Mouse (Mus musculus) frontal cortex, postnatal 10 days (tissue): Measurements from ENCODE around the gene Rora.
A peak's percentile ranks its signal among the peaks of the same experiment; 100 is the strongest.

Source experiments
- DNase-seq, 2 experiments: peaks; one replicate each; pipeline ENCODE4 v3.0.0; 2022; ENCODE audit warnings: low spot score in 2 of 2, mixed read lengths in 1 of 2

Rora gene

GRCm38 (mm10) chr9:68653211-68654038 lies at the start of gene Rora:
Rora (plus strand) TSS chr9:68653786.
- peak; percentile 59 to 64 for DNase-seq

- no peak for DNase-seq
Measured at GRCm38 (mm10) chr9:68614006-68614405, 39.6 kb upstream of the Rora start.

GRCm38 (mm10) chr9:68617116-68617515 lies 36.5 kb upstream of the Rora start:
- DNase-seq = no peak

GRCm38 (mm10) chr9:68620036-68620435 lies 33.5 kb upstream of the Rora start:
- no peak for DNase-seq

DNA sequence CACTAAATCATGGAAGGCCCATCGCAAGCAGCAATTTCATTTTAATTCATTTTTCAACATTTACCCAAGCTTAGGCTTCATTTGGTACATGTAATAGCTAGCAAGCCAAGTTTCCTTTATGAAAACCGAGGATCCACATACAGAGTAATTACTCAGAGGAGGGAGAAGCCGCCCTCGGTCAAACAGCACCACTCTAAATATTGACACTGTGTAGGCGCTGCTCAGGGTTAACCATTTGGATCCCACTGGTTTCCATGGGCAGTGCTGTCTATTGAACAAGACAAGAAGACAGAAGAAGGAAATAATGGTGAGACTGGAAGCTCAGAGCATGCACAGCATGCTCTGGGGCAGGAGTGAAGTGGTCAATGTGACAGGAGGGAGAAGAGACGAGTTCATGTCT lies 33.1 kb upstream of the Rora start:
- DNase-seq = no peak

DNA sequence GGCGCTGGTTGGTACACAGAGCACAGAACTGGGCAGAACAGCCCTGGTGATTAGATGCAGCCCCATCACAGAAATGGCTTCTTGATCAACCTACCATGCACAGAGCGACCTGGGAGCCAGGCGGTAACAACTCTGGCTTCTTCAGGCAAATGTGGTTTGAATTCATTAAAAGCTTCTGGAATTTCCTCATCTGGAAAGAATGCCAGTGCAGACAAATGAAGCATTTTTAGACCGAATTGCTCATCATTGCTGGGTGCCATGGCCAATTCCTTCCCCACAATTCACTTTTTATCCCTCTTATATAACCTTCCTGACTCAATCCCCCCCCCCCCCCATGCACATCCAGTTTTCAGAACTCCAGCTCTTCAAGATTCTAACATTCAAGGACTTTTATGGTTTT lies 28.6 kb upstream of the Rora start:
- DNase-seq = no peak

- DNase-seq = no peak
Measured at GRCm38 (mm10) chr9:68637301-68637700, 16.3 kb upstream of the Rora start.

- no peak for DNase-seq
Measured at GRCm38 (mm10) chr9:68641123-68641522, 12.5 kb upstream of the Rora start.

- no peak for DNase-seq
Measured at GRCm38 (mm10) chr9:68648061-68648460, 5.5 kb upstream of the Rora start.

DNA sequence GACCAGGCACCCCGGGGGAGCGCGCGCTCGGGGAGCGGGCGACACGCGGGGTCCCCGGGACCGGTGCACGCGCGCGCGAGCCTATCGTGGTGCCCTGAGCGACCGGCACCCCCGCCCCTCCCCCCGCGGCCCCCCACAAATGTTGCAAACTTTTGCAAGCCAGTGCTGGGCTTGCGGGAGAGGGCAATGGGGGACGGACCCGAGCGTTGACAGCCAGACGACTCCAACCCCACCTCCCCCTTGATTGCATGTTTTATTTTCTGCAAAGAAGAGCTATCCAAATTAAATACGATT lies 400 bp downstream of the Rora start:
- no peak for DNase-seq

- DNase-seq = peak; percentile 25 to 38
Measured at GRCm38 (mm10) chr9:68654333-68655017, 889 bp downstream of the Rora start.

DNA sequence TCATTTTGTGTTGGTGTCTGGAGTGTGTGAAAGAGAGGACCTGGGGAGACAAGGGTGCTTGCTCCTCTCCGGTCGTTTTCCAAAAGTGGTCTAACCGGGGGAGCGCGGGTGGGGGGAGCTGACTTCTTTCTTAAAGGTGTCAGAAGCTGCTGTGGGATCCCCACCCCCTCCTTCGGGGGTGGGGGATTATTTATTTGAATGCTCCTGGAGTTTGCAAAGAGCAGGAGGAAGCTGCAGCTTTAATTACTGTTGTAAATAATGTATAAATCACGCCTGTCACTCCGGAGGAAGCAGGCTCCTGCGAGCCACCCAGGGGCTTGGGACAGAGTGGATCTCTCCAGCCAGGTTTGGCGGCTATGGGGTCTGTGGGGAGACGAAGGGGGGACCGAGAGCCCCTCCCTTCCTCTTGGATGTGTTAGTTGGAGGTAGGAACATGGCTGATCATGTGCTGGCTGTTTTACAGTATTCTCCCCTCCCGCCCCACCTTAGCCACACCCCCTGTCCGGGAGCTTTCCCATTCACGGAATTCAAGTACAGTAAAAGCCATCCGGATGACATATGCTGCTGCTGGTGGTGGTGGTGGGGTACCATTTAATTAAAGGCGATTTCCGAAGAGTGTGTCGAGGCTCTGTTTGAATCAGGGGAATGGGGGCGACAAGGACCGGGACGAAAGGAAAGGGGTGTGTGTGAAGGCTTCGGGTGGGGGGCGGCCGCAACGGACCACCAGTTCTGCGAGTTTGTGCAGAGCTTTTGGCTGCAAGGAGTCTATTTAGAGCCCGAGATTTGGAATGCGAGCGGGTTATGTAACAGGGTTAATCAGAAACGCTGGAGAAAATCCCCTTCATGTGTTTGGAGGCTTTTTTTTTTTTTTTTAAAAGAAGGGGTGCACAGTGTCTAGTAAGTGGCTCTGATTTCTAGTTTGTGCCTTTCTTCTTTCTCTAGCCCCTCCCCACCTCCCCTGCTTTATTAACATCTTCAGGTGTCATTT lies 1.7 kb downstream of the Rora start:
- DNase-seq = peak; percentile 14 to 28

DNA sequence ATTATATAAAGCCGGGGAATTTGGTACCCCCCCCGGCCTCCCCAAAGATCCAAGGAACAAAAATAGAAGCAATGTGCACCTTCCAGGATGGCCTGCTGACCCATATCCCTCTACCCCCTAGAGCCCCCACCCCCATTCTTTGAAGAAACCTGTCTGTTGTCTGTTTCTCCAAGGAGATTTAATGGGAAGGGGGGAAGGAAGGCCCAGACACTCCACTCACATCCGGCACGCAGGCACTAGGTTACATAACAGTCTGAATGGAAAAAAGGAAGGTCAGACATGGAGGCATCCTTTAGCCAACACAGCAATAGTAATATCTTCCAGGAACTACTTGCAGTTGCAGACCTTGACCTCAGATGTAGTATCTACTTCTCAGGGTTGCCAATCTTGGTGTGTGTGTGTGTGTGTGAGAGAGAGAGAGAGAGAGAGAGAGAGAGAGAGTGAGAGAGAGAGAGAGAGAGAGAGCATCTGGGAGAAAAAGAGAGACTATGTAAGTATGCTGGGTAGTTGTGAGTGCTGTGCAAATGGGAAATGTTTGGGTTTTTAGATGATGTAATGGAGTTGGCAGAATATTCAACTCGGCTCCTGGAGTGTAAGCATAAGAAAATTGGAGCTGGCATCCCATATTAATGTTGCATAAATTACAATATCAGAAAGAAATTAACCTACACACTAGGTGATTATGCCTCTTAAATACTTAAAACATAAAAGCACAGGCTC lies 2.6 kb downstream of the Rora start:
- DNase-seq = no peak

GRCm38 (mm10) chr9:68656796-68657130 lies 3.2 kb downstream of the Rora start:
- no peak for DNase-seq

DNA sequence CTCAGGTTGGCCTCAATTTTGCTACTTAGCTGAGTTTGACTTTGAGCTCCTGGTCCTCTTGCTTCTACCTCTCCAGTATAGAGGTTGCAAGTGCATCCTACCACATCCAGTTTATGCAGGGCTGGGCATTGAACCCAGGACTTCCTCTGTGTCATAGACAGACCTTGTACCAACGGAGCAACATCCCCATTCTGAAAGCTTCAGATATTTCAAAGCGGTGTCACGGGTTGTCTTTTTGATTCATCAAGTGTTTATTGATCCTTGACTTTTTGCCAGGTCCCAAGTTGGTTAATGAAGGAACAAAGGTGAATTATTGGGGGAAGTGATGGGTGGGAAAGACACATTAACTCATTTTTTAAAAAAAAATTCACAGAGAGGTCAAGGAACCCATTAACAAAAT lies 17.1 kb downstream of the Rora start:
- DNase-seq = no peak

DNA sequence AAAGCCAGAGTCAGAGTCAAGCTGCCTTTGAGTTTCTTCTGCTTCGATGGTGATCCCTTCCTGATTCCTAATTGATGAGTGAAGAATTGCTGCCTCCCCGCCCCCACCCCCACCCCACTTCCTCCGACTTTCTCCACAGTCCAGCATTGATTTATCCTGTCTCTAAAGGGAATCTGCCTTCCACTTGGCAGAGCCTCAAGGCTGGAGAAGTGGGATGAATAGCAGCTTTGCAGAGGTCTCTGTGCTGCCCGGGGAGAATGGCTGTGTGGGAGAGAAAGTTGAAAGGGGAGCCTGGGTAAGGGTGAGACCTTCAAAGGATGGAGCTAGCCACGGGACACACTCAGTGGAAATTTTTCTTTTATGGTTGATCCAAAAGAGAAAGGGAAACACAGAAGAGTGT lies 18.9 kb downstream of the Rora start:
- DNase-seq = no peak

GRCm38 (mm10) chr9:68673221-68673620 lies 19.6 kb downstream of the Rora start:
- DNase-seq = no peak

GRCm38 (mm10) chr9:68679871-68680374 lies 26.3 kb downstream of the Rora start:
- DNase-seq = peak in 1 of 2 experiments; percentile 26

DNA sequence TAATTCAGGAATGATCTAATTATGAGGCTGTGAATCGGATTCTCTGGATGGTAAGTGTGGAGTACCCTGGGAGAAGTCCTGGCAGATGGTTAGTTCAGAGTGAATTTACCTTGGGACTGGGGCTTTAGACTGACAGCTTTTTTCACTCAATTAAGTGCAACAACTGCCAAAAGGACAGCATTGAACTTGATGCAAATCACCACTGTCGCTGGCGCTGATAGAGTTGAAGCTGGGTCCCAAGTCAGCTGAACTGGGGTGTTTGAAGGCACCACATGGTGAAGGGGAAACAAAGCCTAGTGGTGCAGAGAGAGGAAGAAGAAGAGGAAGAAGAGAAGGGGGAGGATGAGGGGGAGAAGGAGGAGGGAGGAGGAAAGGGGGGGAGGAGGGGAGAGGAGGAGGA lies 30.4 kb downstream of the Rora start:
- no peak for DNase-seq

DNA sequence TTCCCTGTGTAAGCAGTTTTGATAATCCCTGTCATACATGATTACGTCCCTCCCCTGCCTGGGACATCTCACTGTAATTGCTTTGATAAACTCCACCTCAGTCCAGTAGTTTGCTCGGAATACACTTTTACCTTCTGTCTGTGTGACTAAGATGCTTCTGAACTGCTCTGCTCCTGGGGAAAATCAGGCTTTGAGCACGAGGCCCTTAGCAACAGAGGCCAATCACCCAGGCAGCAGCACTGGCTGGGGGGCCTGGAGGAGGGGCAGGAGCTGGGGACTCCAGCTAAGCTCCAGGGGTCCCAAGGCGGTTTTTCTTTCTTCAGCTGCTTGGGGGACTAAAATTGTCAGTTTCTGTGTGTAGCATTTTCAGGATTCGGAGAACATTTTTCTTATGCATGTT lies 32.0 kb downstream of the Rora start:
- no peak for DNase-seq

GRCm38 (mm10) chr9:68687251-68687874 lies 33.8 kb downstream of the Rora start:
- DNase-seq = no peak
